Mouse (Mus musculus) lung, postnatal 0 days (tissue): ENCODE measurements at regions not wholly inside any gene's neighbourhood (a gene's known extent, or its start where the extent isn't known, plus 50 kb on each side); places are given as distances from the start of the nearest gene placed in this dataset.

Experiments
- ATAC-seq: fragments of 200-750 bp; cut with Nextera tagmentation; 2 replicates; pipeline ENCODE4 v1.8.0; 2017; ENCODE audit warnings: moderate library complexity
- DNase-seq: peaks from one replicate; pipeline ENCODE4 v3.0.0-alpha.2; 2016; ENCODE audit warnings: low spot score
- H3K27ac ChIP-seq: fragments of 300-500 bp; sonication (generic); 2 replicates; pipeline ENCODE4 v1.5.1; 2014; ENCODE audit warnings: antibody characterized with exemption, mild to moderate bottlenecking, low read length, mixed read lengths
- H3K27me3 ChIP-seq: fragments of 300-500 bp; sonication (generic); replicated peaks from 2 replicates; pipeline ENCODE4 v1.6.1; 2014; ENCODE audit warnings: low read length, mixed read lengths; ENCODE audit not compliant: insufficient read depth
- H3K36me3 ChIP-seq: fragments of 300-500 bp; sonication (generic); 2 replicates; pipeline ENCODE4 v1.6.1; 2014; ENCODE audit warnings: low read length, mixed read lengths; ENCODE audit not compliant: insufficient read depth
- H3K4me1 ChIP-seq: fragments of 300-500 bp; sonication (generic); 2 replicates; pipeline ENCODE4 v1.6.1; 2014; ENCODE audit warnings: antibody characterized with exemption, low read depth, low read length, mixed read lengths; ENCODE audit not compliant: insufficient read depth
- H3K4me2 ChIP-seq: fragments of 300-500 bp; sonication (generic); replicated peaks from 2 replicates; pipeline ENCODE4 v1.6.1; 2014; ENCODE audit warnings: low read depth, mild to moderate bottlenecking, low read length, moderate library complexity, mixed read lengths
- H3K4me3 ChIP-seq: fragments of 300-500 bp; sonication (generic); 2 replicates; pipeline ENCODE4 v1.5.1; 2014; ENCODE audit warnings: low read depth, low read length
- H3K9ac ChIP-seq: fragments of 300-500 bp; sonication (generic); replicated peaks from 2 replicates; pipeline ENCODE4 v1.6.1; 2014; ENCODE audit warnings: low read depth, mild to moderate bottlenecking
- H3K9me3 ChIP-seq: fragments of 300-500 bp; sonication (generic); 2 replicates; pipeline ENCODE4 v1.6.1; 2016; ENCODE audit warnings: low read length, mixed read lengths
- CTCF ChIP-seq: IDR thresholded peaks from 2 replicates; pipeline ENCODE4 v1.5.1; 2016; ENCODE audit warnings: antibody characterized with exemption, mild to moderate bottlenecking
- EP300 ChIP-seq: IDR thresholded peaks from 2 replicates; pipeline ENCODE4 v1.6.1; 2016; ENCODE audit warnings: antibody characterized with exemption, mild to moderate bottlenecking, control low read depth
- WGBS: fragments of 180-500 bp; shearing (Covaris S2); extraction: QIAGEN DNeasy Blood & Tissue Kit; methylation state at CpG from one replicate; pipeline ENCODE4 v1.1.7; 2014; 5-methylcytosine and 5-hydroxymethylcytosine counted together

- H3K4me1 ChIP-seq: 0 out of 2 replicates have a peak, but pooled peaks cover 4% of the 10 kb centered on the region
- H3K4me2 ChIP-seq: no peak overlapping the region
- no peak overlapping the region for H3K4me3 ChIP-seq
- H3K27me3 ChIP-seq: no peaks in the 10 kb centered on the region
- H3K27ac ChIP-seq: no peak overlapping the region
- TF ChIP-seq CTCF (no peak), EP300 (no peak)
- no peak for ATAC-seq
- DNase-seq: no peak
- no peaks in the 10 kb centered on the region for H3K9me3 ChIP-seq
- 50% methylated on average over 4 of the region's 4 CpGs for WGBS
- H3K36me3 ChIP-seq: no peaks in the 10 kb centered on the region
- H3K9ac ChIP-seq: no peak overlapping the region
These were observed 114.0 kb upstream of the D7Ertd443e start for GRCm38 (mm10) chr7:134499429-134499828.

- no peak overlapping the region for H3K27ac ChIP-seq
- TF ChIP-seq CTCF: no peak
- TF ChIP-seq EP300: no peak
- 52% methylated on average over 3 of the region's 4 CpGs for WGBS
These were observed 114.7 kb upstream of the D7Ertd443e start for GRCm38 (mm10) chr7:134500210-134500609.

GRCm38 (mm10) chr7:134501079-134501478 lies 115.6 kb upstream of the D7Ertd443e start:
- ATAC-seq (no peak), DNase-seq (peak; percentile 40)
- 18% methylated on average over 1 of the region's 1 CpGs for WGBS
- Histone ChIP-seq H3K27me3 (no peaks in the 10 kb centered on the region), H3K4me2 (no peak overlapping the region), H3K4me3 (no peak overlapping the region), H3K9me3 (no peaks in the 10 kb centered on the region), H3K9ac (no peak overlapping the region), H3K4me1 (0 out of 2 replicates have a peak, but pooled peaks cover 4% of the 10 kb centered on the region), H3K36me3 (no peaks in the 10 kb centered on the region), H3K27ac (no peak overlapping the region)
- TF ChIP-seq CTCF (no peak), EP300 (no peak)

More at GRCm38 (mm10) chr7:134500210-134500609, 114.7 kb upstream of the D7Ertd443e start:
- no peak overlapping the region for H3K4me3 ChIP-seq
- H3K4me1 ChIP-seq: 0 out of 2 replicates have a peak, but pooled peaks cover 4% of the 10 kb centered on the region
- H3K9ac ChIP-seq: no peak overlapping the region
- H3K36me3 ChIP-seq: no peaks in the 10 kb centered on the region
- no peaks in the 10 kb centered on the region for H3K27me3 ChIP-seq
- no peak for ATAC-seq
- no peak for DNase-seq
- no peaks in the 10 kb centered on the region for H3K9me3 ChIP-seq
- no peak overlapping the region for H3K4me2 ChIP-seq

- Histone ChIP-seq H3K9me3 (no peaks in the 10 kb centered on the region), H3K27me3 (no peaks in the 10 kb centered on the region), H3K4me1 (no peaks in the 10 kb centered on the region), H3K9ac (no peak overlapping the region), H3K27ac (no peak overlapping the region), H3K4me2 (no peak overlapping the region), H3K36me3 (no peaks in the 10 kb centered on the region), H3K4me3 (no peak overlapping the region)
- DNase-seq: no peak
- WGBS: 56% methylated on average over 6 of the region's 6 CpGs
- TF ChIP-seq CTCF: no peak
- no peak for TF ChIP-seq EP300
- no peak for ATAC-seq
These were observed 125.0 kb upstream of the D7Ertd443e start for GRCm38 (mm10) chr7:134510333-134510928.

- H3K4me2 ChIP-seq: no peak overlapping the region
- TF ChIP-seq EP300: no peak
- TF ChIP-seq CTCF: peak; percentile 27
- H3K27me3 ChIP-seq: no peaks in the 10 kb centered on the region
- 66% methylated on average over 9 of the region's 9 CpGs for WGBS
- no peak overlapping the region for H3K27ac ChIP-seq
- ATAC-seq (no peak), DNase-seq (no peak)
- no peaks in the 10 kb centered on the region for H3K36me3 ChIP-seq
- H3K4me3 ChIP-seq: no peak overlapping the region
- H3K9ac ChIP-seq: no peak overlapping the region
- no peaks in the 10 kb centered on the region for H3K9me3 ChIP-seq
- H3K4me1 ChIP-seq: no peaks in the 10 kb centered on the region
These were observed 134.0 kb upstream of the D7Ertd443e start for GRCm38 (mm10) chr7:134519372-134519975.

- H3K27me3 ChIP-seq: no peaks in the 10 kb centered on the region
- DNase-seq: peak; percentile 23
- no peak overlapping the region for H3K27ac ChIP-seq
- TF ChIP-seq CTCF: no peak
- TF ChIP-seq EP300: peak; percentile 65
- 40% methylated on average over 8 of the region's 8 CpGs for WGBS
- H3K9ac ChIP-seq: no peak overlapping the region
- no peaks in the 10 kb centered on the region for H3K36me3 ChIP-seq
- ATAC-seq: no peak; the same call in 1 of the 2 replicates
- H3K9me3 ChIP-seq: no peaks in the 10 kb centered on the region
- no peaks in the 10 kb centered on the region for H3K4me1 ChIP-seq
- H3K4me3 ChIP-seq: no peak overlapping the region
- H3K4me2 ChIP-seq: no peak overlapping the region
These were observed 138.4 kb upstream of the D7Ertd443e start for GRCm38 (mm10) chr7:134523897-134524296.
